Mouse (Mus musculus) C2C12 (cell line): ENCODE results near the gene Sorl1.

Experiments
- CTCF ChIP-seq: IDR thresholded peaks from one replicate; pipeline ENCODE4 v1.5.1; 2011; ENCODE audit not compliant: control insufficient read depth, insufficient read depth, insufficient read length
- MAX ChIP-seq: IDR thresholded peaks from one replicate; pipeline ENCODE4 v1.6.1; 2011; ENCODE audit warnings: mild to moderate bottlenecking, control low read depth
- USF1 ChIP-seq: IDR thresholded peaks from one replicate; pipeline ENCODE4 v1.6.1; 2011; ENCODE audit warnings: low read depth, mild to moderate bottlenecking, control low read depth, moderate library complexity

GRCm38 (mm10) chr9:42054339-42055272 is 69.5 kb downstream of the Sorl1 start:
- no peak for TF ChIP-seq USF1
- no peak for TF ChIP-seq MAX
- no peak for TF ChIP-seq CTCF
